Mouse (Mus musculus) heart, postnatal 4 days (tissue): Measurements from ENCODE around the gene Psmg3. TPM values are rescaled to one million over a fixed set of nuclear protein-coding genes. Genes with fewer than 3 reads are reported as not detected.

Source experiments
- DNase-seq: peaks from one replicate; pipeline ENCODE4 v3.0.0; 2021
- total RNA-seq, 2 experiments: library from RNA; stranded (reverse); gene quantifications; 2 replicates each; pipeline ENCODE4 v1.2.3; 2021

Psmg3 gene
- total RNA-seq, 2 experiments from 2014 or later, result 12.2 to 15.2 TPM

DNA sequence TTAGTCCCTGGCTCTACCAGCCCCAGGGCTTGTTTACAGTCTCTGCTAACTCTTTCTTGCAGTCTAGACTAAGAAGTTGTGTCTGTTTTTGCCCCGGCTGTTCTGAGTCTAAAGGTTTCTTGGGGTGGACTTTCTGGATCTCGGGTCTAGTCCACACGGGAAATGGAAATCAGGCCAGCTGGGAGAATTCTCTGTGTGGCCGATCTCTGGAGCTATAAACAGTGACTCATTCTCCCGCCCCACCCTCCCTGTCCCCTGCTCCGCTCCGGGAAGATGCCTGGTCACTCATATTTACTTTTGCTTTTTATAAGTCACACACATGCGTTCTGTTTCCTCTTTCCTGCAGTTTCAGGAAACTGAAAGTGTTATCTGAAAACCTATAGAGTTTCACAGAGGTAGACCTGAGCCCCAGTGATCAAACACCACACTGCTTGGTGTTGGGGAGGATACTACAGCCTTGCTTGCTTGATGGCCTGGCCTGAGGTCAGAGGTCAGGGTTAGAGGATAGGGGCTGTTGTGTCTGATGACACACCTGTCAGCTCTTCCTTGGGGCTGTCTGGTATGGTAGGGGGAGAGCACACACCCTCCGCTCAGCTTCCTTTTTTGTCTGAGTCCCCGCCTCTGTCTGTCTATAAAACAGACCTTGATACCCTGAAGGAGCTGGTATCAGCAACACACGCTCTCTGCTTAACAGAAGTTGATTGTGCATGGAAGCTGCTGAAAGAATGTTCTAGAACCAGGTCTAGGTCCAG is 33.2 kb downstream of the Psmg3 start:
- DNase-seq, result peak; percentile 54

DNA sequence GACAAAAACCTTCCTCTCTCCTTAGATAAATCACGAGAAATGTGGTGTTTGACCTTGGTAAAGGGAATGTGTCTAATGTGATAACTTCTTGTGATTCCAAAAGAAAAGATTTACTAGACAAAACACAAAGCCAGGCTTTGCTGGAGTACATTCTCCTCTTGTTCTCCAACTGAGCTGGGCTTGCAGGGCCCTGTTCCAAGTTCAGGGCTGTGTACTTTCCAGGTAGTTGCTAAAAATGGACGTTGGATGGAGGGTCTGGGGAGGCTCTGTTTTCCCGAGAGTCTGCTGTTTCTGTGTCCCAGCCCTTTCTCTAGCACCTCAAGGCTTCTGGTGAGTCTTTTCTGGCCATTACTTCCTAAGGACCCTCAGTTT is 33.7 kb downstream of the Psmg3 start:
- DNase-seq, result peak; percentile 10

DNA sequence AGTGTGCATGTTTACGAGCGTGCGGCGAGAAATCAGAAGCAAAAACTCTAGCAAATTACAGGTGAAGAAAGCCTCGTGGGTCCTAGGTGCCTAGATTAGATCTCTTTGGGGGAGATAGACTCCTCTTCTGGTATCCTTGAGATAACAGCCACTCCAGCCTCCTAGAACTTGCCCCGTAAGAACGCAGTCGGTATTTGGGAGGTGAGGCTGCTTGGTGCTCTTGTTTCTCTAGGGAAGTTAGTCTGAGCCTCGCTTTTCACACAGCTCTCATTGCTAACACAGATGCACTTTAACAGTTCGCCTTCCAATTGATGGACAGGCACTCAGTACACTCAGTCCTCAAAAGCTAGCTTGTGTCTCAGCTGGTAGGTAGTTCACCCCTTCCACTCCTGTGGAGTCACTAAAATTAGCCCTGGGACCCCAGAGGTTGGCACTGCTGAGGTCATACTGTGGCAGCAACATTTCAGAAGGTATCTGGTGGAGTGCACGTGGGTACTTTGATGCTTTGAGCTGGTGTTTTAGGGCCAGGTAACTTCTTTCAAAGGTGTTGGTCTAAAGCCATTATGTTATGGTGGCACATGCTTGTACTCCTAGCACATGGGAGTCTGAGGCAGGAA is 34.4 kb downstream of the Psmg3 start:
- peak; percentile 6 for DNase-seq

DNA sequence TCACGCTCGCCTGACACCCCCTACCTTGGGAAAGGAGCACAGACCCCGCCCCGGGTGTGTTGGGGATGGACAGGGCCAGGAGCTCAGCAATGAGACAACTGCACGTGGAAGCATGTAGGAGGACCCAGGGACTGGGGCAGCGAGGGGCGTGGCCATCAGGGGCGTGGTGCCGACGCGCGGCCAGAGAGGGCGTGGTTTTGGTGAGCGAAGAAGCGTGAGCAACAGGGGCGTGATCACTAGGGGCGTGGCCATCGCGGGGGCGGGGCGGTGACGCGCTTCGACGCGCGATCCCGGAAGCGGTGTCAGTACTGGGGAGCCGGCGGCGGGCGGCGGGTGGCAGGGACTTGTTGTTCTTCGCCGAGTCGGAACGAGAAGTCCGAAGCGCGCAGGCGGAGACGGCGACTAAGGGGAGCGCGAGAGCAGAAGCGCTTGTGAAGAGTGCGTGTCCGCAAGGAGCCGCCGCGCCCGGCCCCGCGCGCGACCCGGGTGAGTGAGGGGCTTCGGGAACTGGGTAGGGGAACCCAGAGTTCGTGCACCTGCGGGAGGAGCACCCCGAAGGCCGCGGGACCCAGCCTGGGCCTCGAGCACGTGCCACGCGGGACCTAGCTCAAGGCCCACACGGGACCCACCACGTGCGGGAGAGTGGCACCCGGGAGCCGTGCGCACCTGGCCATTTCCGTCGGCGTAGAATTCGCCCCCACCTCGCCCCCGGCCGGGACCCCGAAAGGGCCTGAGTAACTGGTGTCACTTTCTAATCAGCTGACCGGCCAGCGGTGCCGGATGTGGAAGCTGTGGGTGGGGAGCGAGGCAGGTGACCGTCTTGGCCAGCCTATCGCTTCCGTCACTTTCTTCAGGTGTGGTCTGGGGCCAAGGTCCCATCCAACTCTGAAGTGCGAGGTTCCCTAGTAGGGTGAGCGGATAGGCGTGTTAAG is 35.2 kb downstream of the Psmg3 start, which contains the start of gene Mafk:
Mafk (plus strand) TSS at position 287 of the 932 bp plus-strand sequence.
- DNase-seq, result peak; percentile 99

DNA sequence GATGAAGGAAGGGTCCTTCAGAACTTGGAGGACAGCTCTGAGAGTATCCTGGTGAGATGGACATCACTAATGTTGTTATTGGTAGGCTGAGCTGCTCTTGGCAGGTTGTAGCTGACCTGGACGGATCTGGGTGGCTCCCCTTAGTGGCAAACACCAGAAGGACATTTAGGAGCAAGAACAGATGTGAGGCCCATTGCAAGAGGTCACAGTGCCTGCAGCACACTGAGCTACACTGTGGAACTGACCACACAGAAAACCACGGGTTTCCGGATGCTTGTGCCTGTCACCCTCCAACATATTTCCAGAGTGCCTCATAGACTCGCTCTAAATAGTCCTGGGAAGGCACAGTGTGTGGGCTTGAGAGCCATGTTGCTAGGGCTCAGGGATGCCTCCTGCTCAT is 37.2 kb downstream of the Psmg3 start:
- DNase-seq, result peak; percentile 6

DNA sequence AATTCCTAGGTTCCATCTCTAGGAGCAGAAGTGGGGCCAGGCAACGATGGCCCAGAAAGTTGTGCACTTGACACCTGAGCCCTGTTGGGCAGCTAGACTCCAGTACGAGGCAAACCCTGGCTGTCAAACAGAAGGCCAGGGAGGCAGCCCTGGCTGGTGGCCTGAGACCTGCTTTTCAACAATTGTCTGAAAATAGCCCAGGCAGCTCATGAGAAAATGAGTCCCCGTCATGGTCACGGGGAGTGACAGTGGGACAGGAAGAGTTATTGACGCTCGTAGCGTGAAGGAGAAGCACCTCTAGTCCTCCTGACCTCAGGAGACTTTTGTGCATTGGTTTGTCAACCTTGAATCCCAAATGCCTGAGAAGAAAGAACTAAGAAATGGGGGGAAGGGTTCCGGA is 45.3 kb downstream of the Psmg3 start:
- no peak for DNase-seq

DNA sequence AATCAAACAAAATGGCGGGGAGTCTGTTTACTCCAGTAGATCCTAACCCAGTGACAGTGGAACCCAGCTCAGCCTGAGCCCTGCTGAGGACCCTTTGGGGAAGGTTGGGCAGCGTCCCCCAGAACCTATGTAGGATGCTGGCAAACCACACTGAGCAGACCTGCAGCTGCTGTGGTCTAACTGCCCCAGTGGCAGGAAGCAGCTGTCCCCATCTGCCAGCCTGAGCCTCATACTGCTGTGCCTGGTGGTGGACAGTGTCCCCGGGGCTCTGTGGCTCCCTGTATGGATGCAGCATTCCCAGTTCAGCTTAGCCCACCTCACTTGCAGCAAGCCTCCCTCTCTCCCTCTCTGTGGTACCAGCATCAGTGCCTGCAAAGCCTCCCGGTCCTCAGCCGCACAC is 49.7 kb downstream of the Psmg3 start:
- no peak for DNase-seq

DNA sequence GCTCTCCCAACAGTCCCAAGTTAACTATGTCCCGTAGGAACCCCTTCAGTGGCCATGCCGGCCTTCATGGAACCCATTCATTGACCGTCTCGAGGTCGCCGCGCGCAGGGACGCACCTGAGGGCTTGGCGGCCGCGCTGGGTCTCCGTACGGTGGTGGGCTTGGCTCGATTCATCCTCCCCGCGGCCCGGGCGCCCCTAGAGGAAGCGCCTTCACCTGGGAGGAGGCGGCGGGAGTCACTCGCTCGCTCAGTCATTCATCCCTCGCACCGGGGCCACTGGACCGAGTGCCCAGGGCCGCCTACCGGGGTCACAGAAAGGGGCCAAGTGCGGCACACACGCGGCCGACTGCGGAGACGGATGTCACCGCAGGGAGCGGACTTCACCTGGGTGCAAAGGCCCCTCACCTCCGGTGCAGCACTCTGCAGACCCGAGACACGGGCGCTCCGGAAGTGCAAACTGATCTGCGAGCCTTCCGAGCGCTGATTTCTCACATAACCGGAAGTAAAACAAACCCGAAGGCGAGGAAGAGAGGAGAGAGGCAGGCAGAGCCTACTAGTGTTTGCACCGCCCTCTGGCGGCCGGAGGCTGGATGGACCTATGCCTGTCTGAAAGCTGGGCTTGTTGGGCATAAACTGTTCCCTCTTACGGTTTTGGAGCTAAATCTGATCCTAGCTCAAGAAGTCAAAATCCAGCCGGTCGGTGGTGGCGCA is 51.3 kb downstream of the Psmg3 start, which contains the start of gene Ints1:
Ints1 (minus strand) TSS at position 459 of the 711 bp plus-strand sequence.
- peak; percentile 97 for DNase-seq

Other genes with a start within 250 kb of the Psmg3 start
- gene Micall2, start 90.5 kb downstream of the Psmg3 start, total RNA-seq, result 1 to 10 TPM; 4.7 to 5.6 TPM
- gene Ints1, start 51.2 kb downstream of the Psmg3 start, total RNA-seq, result 10 to 100 TPM; 50.6 to 54.8 TPM
- gene Mafk, start 35.4 kb downstream of the Psmg3 start, total RNA-seq, result 10 to 100 TPM; 28.1 to 29.1 TPM
- gene Tmem184a, start 7.0 kb downstream of the Psmg3 start, total RNA-seq, result under 1 TPM; 0.07 to 0.14 TPM
- not detected for gene Gm26938, start 478 bp downstream of the Psmg3 start, total RNA-seq
- gene Elfn1, start 81.1 kb upstream of the Psmg3 start, total RNA-seq, result under 1 TPM; 0.65 to 0.81 TPM